Mouse (Mus musculus): Measurements from ENCODE around the gene C2cd4b. TPM values are rescaled to one million over a fixed set of nuclear protein-coding genes. Genes with fewer than 3 reads are reported as not detected.

Gene C2cd4b
- polyA plus RNA-seq, 1 experiment from 2014 or later = 3.7 TPM

- ATAC-seq = no peak
- TF ChIP-seq CTCF (IDR thresholded peaks at IDR 0.05; ENCODE audit: low read depth) = no peak
- 74% methylated on average over 8 of the region's 8 CpGs for WGBS
Measured at GRCm38 (mm10) chr9:67722378-67722777, 36.9 kb upstream of the C2cd4b start.

GRCm38 (mm10) chr9:67725196-67725595 lies 34.0 kb upstream of the C2cd4b start:
- Histone ChIP-seq H3K27ac (ENCODE audit: low read depth, low read length) (no peak overlapping the region), H3K9me3 (ENCODE audit: control insufficient read depth) (no peaks in the 10 kb centered on the region), H3K4me1 (replicated peaks; ENCODE audit: control insufficient read depth, insufficient read depth, low read length) (no peaks in the 10 kb centered on the region), H3K9ac (ENCODE audit: low read depth, low read length) (no peak overlapping the region), H3K4me3 (ENCODE audit: low read depth, low read length) (no peak overlapping the region), H3K4me2 (replicated peaks; ENCODE audit: low read depth) (no peak overlapping the region), H3K36me3 (ENCODE audit: control insufficient read depth, insufficient read depth) (no peaks in the 10 kb centered on the region), H3K27me3 (replicated peaks; ENCODE audit: control insufficient read depth, insufficient read depth, low read length) (no peaks in the 10 kb centered on the region)
- ATAC-seq = no peak
- 61% methylated on average over 3 of the region's 3 CpGs for WGBS
- TF ChIP-seq CTCF (IDR thresholded peaks at IDR 0.05; ENCODE audit: low read depth) = no peak

More at GRCm38 (mm10) chr9:67722378-67722777, 36.9 kb upstream of the C2cd4b start:
- Histone ChIP-seq H3K27ac (ENCODE audit: low read depth, low read length) (no peak overlapping the region), H3K9ac (ENCODE audit: low read depth, low read length) (no peak overlapping the region), H3K4me2 (replicated peaks; ENCODE audit: low read depth) (no peak overlapping the region), H3K27me3 (replicated peaks; ENCODE audit: control insufficient read depth, insufficient read depth, low read length) (no peaks in the 10 kb centered on the region), H3K4me1 (replicated peaks; ENCODE audit: control insufficient read depth, insufficient read depth, low read length) (no peaks in the 10 kb centered on the region), H3K4me3 (ENCODE audit: low read depth, low read length) (no peak overlapping the region), H3K36me3 (ENCODE audit: control insufficient read depth, insufficient read depth) (no peaks in the 10 kb centered on the region), H3K9me3 (ENCODE audit: control insufficient read depth) (no peaks in the 10 kb centered on the region)

- no peak overlapping the region for H3K4me2 ChIP-seq (replicated peaks; ENCODE audit: low read depth)
- H3K36me3 ChIP-seq (ENCODE audit: control insufficient read depth, insufficient read depth) = no peaks in the 10 kb centered on the region
- H3K4me1 ChIP-seq (replicated peaks; ENCODE audit: control insufficient read depth, insufficient read depth, low read length) = no peaks in the 10 kb centered on the region
- 94% methylated on average over 15 of the region's 15 CpGs for WGBS
- no peaks in the 10 kb centered on the region for H3K9me3 ChIP-seq (ENCODE audit: control insufficient read depth)
- no peak for TF ChIP-seq CTCF (IDR thresholded peaks at IDR 0.05; ENCODE audit: low read depth)
- 0 out of 2 replicates have a peak, but pooled peaks cover 4% of the 10 kb centered on the region for H3K27me3 ChIP-seq (replicated peaks; ENCODE audit: control insufficient read depth, insufficient read depth, low read length)
- H3K4me3 ChIP-seq (ENCODE audit: low read depth, low read length) = no peak overlapping the region
- no peak for ATAC-seq
- H3K27ac ChIP-seq (ENCODE audit: low read depth, low read length) = no peak overlapping the region
- H3K9ac ChIP-seq (ENCODE audit: low read depth, low read length) = no peak overlapping the region
Measured at GRCm38 (mm10) chr9:67733716-67734115, 25.5 kb upstream of the C2cd4b start.

GRCm38 (mm10) chr9:67735426-67735825 lies 23.8 kb upstream of the C2cd4b start:
- H3K9ac ChIP-seq (ENCODE audit: low read depth, low read length) = no peak overlapping the region
- no peak overlapping the region for H3K27ac ChIP-seq (ENCODE audit: low read depth, low read length)
- H3K4me2 ChIP-seq (replicated peaks; ENCODE audit: low read depth) = no peak overlapping the region
- H3K27me3 ChIP-seq (replicated peaks; ENCODE audit: control insufficient read depth, insufficient read depth, low read length) = 0 out of 2 replicates have a peak, but pooled peaks cover 4% of the 10 kb centered on the region
- no peak for ATAC-seq
- no peaks in the 10 kb centered on the region for H3K36me3 ChIP-seq (ENCODE audit: control insufficient read depth, insufficient read depth)
- peak; percentile 65 for TF ChIP-seq CTCF (IDR thresholded peaks at IDR 0.05; ENCODE audit: low read depth)
- no peaks in the 10 kb centered on the region for H3K4me1 ChIP-seq (replicated peaks; ENCODE audit: control insufficient read depth, insufficient read depth, low read length)
- no peaks in the 10 kb centered on the region for H3K9me3 ChIP-seq (ENCODE audit: control insufficient read depth)
- 51% methylated on average over 11 of the region's 11 CpGs for WGBS
- H3K4me3 ChIP-seq (ENCODE audit: low read depth, low read length) = no peak overlapping the region

GRCm38 (mm10) chr9:67741256-67741655 lies 18.0 kb upstream of the C2cd4b start:
- no peak for TF ChIP-seq CTCF (IDR thresholded peaks at IDR 0.05; ENCODE audit: low read depth)
- Histone ChIP-seq H3K36me3 (ENCODE audit: control insufficient read depth, insufficient read depth) (no peaks in the 10 kb centered on the region), H3K27me3 (replicated peaks; ENCODE audit: control insufficient read depth, insufficient read depth, low read length) (no peaks in the 10 kb centered on the region), H3K4me1 (replicated peaks; ENCODE audit: control insufficient read depth, insufficient read depth, low read length) (no peaks in the 10 kb centered on the region), H3K4me3 (ENCODE audit: low read depth, low read length) (no peak overlapping the region), H3K9ac (ENCODE audit: low read depth, low read length) (no peak overlapping the region), H3K9me3 (ENCODE audit: control insufficient read depth) (0 out of 2 replicates have a peak, but pooled peaks cover 3% of the 10 kb centered on the region), H3K4me2 (replicated peaks; ENCODE audit: low read depth) (no peak overlapping the region), H3K27ac (ENCODE audit: low read depth, low read length) (no peak overlapping the region)
- no peak for ATAC-seq
- 81% methylated on average over 2 of the region's 2 CpGs for WGBS

- H3K27me3 ChIP-seq (replicated peaks; ENCODE audit: control insufficient read depth, insufficient read depth, low read length) = no peaks in the 10 kb centered on the region
- ATAC-seq = no peak
- 70% methylated on average over 16 of the region's 16 CpGs for WGBS
- H3K9ac ChIP-seq (ENCODE audit: low read depth, low read length) = no peak overlapping the region
- H3K36me3 ChIP-seq (ENCODE audit: control insufficient read depth, insufficient read depth) = no peaks in the 10 kb centered on the region
- H3K27ac ChIP-seq (ENCODE audit: low read depth, low read length) = no peak overlapping the region
- H3K4me1 ChIP-seq (replicated peaks; ENCODE audit: control insufficient read depth, insufficient read depth, low read length) = no peaks in the 10 kb centered on the region
- H3K4me2 ChIP-seq (replicated peaks; ENCODE audit: low read depth) = no peak overlapping the region
- no peak for TF ChIP-seq CTCF (IDR thresholded peaks at IDR 0.05; ENCODE audit: low read depth)
- H3K4me3 ChIP-seq (ENCODE audit: low read depth, low read length) = no peak overlapping the region
- no peaks in the 10 kb centered on the region for H3K9me3 ChIP-seq (ENCODE audit: control insufficient read depth)
Measured at GRCm38 (mm10) chr9:67753411-67754182, 5.6 kb upstream of the C2cd4b start.
